Mouse (Mus musculus) hindlimb bud, embryonic 11.5 days (tissue): ENCODE data around the gene Cacnb3.

Source experiments
- DNase-seq: peaks from one replicate; pipeline ENCODE4 v3.0.0-alpha.2; 2012; ENCODE audit warnings: low read depth, low spot score; ENCODE audit errors: extremely low spot score

The Cacnb3 gene

DNA sequence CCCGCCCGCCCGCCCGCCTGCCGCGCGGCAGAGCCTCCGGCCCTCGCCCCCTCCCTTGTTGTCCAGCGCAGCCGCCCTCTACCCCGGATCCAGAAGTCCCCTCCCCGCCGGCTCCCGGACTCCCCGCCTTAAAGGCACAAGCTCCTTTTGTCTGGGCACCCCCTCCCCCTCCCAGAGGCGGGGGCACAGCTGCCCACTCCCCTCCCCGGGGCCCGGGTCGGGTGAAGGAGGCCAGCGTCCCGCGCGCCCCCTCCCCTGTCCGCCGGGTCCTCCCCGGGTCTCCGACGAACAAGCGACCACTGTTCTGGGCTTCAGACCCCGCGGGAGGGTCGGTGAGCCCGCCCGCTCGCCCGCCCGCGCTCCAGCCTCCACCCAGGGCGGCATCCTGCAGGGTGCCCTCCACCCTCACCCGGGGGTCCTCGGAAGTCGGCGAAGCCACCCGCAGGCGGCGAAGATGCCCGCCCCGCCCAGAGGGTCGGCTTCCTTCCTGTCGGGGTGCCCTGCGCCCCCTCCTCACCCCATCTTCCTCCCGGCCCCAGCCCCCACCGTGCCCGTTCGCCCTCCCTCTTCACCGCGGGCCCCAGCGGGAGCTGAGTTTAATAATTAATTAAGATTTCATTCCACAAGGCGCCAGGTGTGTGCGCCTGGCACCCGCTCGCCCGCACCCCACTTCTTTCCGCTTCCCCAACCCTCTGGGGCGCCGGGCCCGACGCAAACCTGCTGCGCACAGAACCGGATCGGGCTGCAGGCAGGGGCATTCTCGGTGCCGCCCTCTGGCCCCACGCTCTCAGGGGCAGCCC is 21.1 kb upstream of the Cacnb3 start, which contains the start of gene Adcy6:
Adcy6 (minus strand) TSS at position 746 of the 800 bp plus-strand sequence.
- no peak for DNase-seq

DNA sequence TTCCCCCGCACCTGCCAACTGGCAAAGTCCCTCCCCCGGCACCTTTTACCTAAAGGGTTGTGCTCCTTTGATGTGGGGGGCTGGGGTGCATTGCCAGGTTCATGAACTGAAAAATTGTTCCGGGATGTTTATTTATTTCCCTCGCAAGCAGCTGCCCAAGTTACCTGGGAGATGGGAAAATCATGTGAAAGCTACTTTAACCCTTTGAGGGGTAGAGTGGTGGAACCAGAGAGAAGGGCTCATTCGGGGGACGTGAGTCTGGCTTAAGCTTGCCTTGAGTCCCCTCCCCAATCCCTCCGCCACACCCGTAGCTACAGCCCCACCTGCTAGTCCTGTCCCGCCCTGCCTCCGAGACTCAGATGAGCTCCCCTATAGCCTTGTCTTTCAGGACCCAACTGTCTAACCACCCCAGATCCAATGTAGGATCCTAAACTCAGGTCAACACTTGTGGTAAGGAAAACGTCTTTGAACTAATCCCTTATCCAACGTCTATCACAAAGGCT is 20.5 kb upstream of the Cacnb3 start:
- DNase-seq, result no peak

- no peak for DNase-seq
Measured at GRCm38 (mm10) chr15:98612229-98612628, 18.4 kb upstream of the Cacnb3 start.

- no peak for DNase-seq
Measured at GRCm38 (mm10) chr15:98614551-98614950, 16.1 kb upstream of the Cacnb3 start.

DNA sequence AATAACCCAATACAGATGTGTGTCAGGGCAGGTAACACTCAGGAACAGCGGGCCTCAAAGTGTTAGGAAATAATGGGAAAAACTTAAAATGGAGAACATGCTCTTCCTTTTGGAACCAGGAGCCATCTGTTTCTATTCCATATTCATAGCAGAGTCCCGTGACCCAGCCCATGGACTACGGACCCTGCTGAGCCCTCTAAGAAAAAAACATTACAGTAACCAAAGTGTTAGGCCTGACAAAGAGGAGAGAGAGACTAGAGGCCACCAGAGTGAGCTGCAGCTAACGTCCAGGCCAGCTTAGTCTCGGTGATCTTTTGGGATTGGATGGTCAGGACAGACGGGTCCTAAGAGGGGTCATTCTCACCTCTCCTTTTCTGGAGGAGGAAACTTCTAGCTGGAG is 15.7 kb upstream of the Cacnb3 start:
- no peak for DNase-seq

DNA sequence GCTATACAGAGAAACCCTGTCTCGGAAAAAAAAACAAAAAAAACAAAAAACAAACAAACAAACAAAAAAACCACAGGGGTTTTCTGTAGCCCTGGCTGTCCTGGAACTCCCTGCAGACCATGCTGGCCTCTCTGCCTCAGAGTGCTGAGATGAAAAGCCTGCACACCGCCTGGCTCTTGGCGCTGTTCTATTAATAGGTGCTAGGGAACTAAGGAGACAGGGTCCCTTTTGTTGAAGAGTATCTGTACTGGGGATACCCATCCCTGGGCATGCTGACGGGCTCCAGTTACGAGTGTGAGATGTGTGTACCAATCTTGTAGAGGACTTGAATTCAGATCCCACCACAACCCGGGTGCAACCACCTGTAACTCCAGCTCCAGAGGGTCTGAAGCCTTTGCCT is 14.9 kb upstream of the Cacnb3 start:
- DNase-seq, result no peak

GRCm38 (mm10) chr15:98616362-98617175 is 14.1 kb upstream of the Cacnb3 start:
- DNase-seq, result no peak

DNA sequence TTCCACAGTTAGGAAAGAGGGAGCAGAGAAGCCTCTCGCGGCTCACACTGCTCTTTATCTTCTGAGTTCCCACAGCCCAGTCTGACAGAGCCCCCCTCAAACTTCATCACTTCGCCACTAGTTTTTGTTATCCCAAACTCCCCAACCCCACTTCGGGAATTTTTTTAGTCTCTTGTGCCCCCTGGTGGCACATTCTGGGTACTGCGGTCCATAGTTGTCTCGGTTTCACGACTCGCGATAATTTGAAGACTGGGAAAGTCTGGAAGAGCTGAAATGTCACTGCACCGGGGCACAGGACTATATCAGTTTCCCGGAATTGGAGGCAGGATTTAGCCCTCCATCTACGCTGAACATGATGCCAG is 13.5 kb upstream of the Cacnb3 start:
- peak; percentile 93 for DNase-seq

DNA sequence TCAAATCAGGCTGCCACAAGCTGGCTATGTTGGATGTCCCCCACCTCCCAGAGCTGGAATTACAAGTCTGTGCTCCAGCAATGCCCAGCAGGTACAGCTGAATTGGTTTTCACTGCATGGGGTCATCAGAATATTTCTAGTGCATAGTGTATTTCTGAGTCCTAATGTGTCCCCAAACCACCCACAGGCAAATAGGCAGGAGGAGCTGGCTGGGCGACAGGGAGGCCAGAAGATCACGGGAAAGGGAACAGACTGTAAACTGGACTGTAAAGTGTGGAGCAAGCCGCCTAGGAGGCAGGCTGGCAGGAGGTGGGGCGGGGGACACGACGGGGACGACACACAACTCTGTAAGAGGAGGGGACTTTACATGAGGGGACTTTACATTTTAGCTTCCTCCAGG is 8.4 kb upstream of the Cacnb3 start:
- no peak for DNase-seq

GRCm38 (mm10) chr15:98622721-98623120 is 7.9 kb upstream of the Cacnb3 start:
- DNase-seq, result no peak

- no peak for DNase-seq
Measured at GRCm38 (mm10) chr15:98623361-98623821, 7.2 kb upstream of the Cacnb3 start.

DNA sequence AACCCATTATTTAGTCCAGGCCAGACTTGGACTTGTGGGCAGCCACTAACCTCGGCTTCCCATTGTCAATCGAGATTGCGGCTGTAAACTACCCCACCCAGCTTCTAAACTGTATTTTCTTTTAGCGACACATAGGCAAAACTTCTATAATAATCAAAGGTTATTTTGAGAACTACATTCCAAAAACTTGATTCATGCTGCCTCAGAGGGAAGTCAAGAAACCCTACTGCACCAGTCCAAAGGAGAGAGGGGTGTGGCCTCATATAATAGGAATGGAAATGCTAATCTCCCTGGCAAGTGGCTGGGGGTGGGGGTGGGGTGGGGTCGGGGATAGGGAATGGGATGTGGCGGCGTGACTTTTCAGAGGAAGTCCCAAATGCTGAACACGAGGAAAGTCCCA is 4.6 kb upstream of the Cacnb3 start:
- no peak for DNase-seq

GRCm38 (mm10) chr15:98626487-98627212 is 4.0 kb upstream of the Cacnb3 start:
- no peak for DNase-seq

DNA sequence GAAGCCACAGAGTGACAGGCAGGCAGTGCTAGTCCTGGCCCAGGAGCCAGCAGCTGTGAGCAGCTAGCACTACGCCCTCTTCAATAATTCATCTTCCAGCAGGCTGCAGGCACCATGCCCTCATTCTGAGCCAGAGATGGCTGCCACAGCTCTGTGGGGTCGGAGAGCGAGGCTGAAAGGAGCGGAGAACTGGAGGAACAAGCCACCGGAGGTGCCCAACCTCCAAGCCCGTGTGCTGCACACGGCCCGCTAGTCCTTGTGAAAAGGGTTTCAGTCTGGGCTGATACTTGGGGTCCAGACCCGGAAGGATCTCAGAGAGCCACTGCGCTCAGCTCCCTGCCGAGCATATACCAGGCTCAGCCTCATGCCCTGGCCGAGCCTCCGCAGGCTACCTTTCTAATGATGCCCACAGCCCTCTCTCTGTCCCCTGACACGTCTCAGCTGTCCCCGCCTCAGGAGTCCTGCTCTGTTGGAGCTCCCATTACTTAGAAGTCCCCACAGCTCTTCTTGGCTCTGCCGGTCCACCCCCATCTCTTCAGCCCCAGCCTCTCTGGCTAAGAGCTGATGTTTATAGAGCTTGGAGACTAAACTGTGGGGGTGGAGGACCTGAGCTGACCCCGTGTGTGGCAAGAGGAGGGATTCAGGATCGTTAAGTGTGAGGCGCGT is 1.9 kb upstream of the Cacnb3 start:
- DNase-seq, result no peak

- DNase-seq, result no peak
Measured at GRCm38 (mm10) chr15:98629464-98629863, 1.2 kb upstream of the Cacnb3 start.

DNA sequence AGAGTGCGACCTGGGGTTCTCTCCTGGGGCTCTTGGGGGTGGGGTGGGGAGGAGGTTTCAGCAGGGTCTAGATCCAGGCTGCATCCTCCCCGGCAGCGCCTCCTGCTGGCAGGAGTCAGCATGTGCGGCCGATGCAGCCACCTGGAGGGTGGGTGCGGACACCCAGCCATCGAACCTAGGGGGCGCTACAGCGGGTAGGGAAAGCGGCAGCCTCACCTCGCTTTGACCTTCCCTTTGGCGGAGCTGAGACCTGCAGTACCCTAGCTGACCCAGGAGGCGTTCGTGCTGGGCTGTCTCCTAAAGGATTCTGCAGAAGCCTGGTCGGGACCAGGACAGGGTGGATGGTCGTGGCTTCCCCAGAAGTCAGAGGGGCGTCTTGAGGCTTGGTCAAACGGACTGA is 853 bp downstream of the Cacnb3 start:
- DNase-seq, result peak; percentile 67

- DNase-seq, result no peak
Measured at GRCm38 (mm10) chr15:98632107-98632744, 1.6 kb downstream of the Cacnb3 start.

- DNase-seq, result no peak
Measured at GRCm38 (mm10) chr15:98632921-98633320, 2.3 kb downstream of the Cacnb3 start.

GRCm38 (mm10) chr15:98633822-98634470 is 3.3 kb downstream of the Cacnb3 start:
- DNase-seq, result no peak
